Mouse (Mus musculus) testis, adult 2 months (tissue): Measurements from ENCODE around the gene Zw10. TPM values are rescaled to one million over a fixed set of nuclear protein-coding genes. Genes with fewer than 3 reads are reported as not detected.
A peak's percentile ranks its signal among the peaks of the same experiment; 100 is the strongest.

Experiments
- H3K27ac ChIP-seq: fragments of 200-500 bp; 2 replicates; pipeline ENCODE4 v1.5.1; 2012; ENCODE audit warnings: low read depth, low read length; ENCODE audit not compliant: control insufficient read depth, insufficient read depth
- H3K27me3 ChIP-seq: fragments of 200-500 bp; 2 replicates; pipeline ENCODE4 v1.6.1; 2012; ENCODE audit warnings: mild to moderate bottlenecking, low read length, moderate library complexity; ENCODE audit not compliant: control insufficient read depth, insufficient read depth
- H3K36me3 ChIP-seq: fragments of 200-500 bp; 2 replicates; pipeline ENCODE4 v1.6.1; 2012; ENCODE audit warnings: mild to moderate bottlenecking, low read length; ENCODE audit not compliant: control insufficient read depth, insufficient read depth
- H3K4me1 ChIP-seq: fragments of 200-500 bp; 2 replicates; pipeline ENCODE4 v1.6.1; 2012; ENCODE audit warnings: low read length; ENCODE audit not compliant: control insufficient read depth, insufficient read depth
- H3K4me3 ChIP-seq: fragments of 200-500 bp; 2 replicates; pipeline ENCODE4 v1.5.1; 2012; ENCODE audit warnings: low read depth, mild to moderate bottlenecking, low read length, moderate library complexity, mixed read lengths; ENCODE audit not compliant: control insufficient read depth
- CTCF ChIP-seq: fragments of 200-500 bp; IDR thresholded peaks from 2 replicates; pipeline ENCODE4 v1.5.1; 2012; ENCODE audit warnings: low read depth, mild to moderate bottlenecking, inconsistent platforms, low read length, moderate library complexity; ENCODE audit not compliant: control insufficient read depth, insufficient read depth, insufficient replicate concordance
- POLR2A ChIP-seq: fragments of 200-500 bp; IDR thresholded peaks from 2 replicates; pipeline ENCODE4 v1.6.1; 2012; ENCODE audit warnings: low read depth, mild to moderate bottlenecking, inconsistent platforms, low read length, moderate library complexity; ENCODE audit not compliant: control insufficient read depth
- polyA plus RNA-seq: library from polyadenylated mRNA; depleted of rRNA; stranded (reverse); fragments of >200 nt; gene quantifications from 2 replicates; pipeline ENCODE4 v1.2.3, GENCODE M21; 2012

Zw10 gene
- polyA plus RNA-seq, 1 experiment, result 18.6 TPM

- Histone ChIP-seq H3K36me3 (no peaks in the 10 kb centered on the region), H3K27ac (no peak overlapping the region), H3K4me1 (no peaks in the 10 kb centered on the region), H3K4me3 (no peak overlapping the region), H3K27me3 (no peaks in the 10 kb centered on the region)
- peak; percentile 44; the same call in 1 of the 2 replicates for TF ChIP-seq CTCF
- no peak for TF ChIP-seq POLR2A
Observed at GRCm38 (mm10) chr9:49051349-49051748, 4.1 kb upstream of the Zw10 start.

GRCm38 (mm10) chr9:49054028-49054427, 1.4 kb upstream of the Zw10 start:
- Histone ChIP-seq H3K36me3 (peaks cover 3% of the 10 kb centered on the region; the same call in 1 of the 2 replicates), H3K27me3 (no peaks in the 10 kb centered on the region), H3K27ac (no peak overlapping the region), H3K4me3 (peak overlapping the region; percentile 47; the same call in 1 of the 2 replicates), H3K4me1 (no peaks in the 10 kb centered on the region)
- no peak for TF ChIP-seq POLR2A
- no peak for TF ChIP-seq CTCF

GRCm38 (mm10) chr9:49076847-49077246, 21.4 kb downstream of the Zw10 start:
- Histone ChIP-seq H3K27me3 (no peaks in the 10 kb centered on the region), H3K4me3 (no peak overlapping the region), H3K36me3 (peaks cover 6% of the 10 kb centered on the region), H3K27ac (no peak overlapping the region; the same call in 1 of the 2 replicates), H3K4me1 (no peaks in the 10 kb centered on the region)
- TF ChIP-seq CTCF (no peak), POLR2A (no peak)

- no peaks in the 10 kb centered on the region for H3K27me3 ChIP-seq
- peak within 1 kb of the TSS; percentile 49 for H3K27ac ChIP-seq
- TF ChIP-seq POLR2A (no peak), CTCF (no peak)
- H3K4me3 ChIP-seq, result no peak within 1 kb of the TSS
- peaks cover 4% of the 10 kb centered on the region for H3K36me3 ChIP-seq
- H3K4me1 ChIP-seq, result no peaks in the 10 kb centered on the region
Observed at GRCm38 (mm10) chr9:49081107-49081506, 25.7 kb downstream of the Zw10 start, which contains the start of gene Tmprss5. Tmprss5 (plus strand) TSS chr9:49081260.

- H3K4me1 ChIP-seq, result no peaks in the 10 kb centered on the region
- H3K27me3 ChIP-seq, result no peaks in the 10 kb centered on the region
- peaks cover 4% of the 10 kb centered on the region for H3K36me3 ChIP-seq
- H3K4me3 ChIP-seq, result no peak overlapping the region
- peak overlapping the region; percentile 49; the same call in 1 of the 2 replicates for H3K27ac ChIP-seq
- TF ChIP-seq CTCF, result peak; percentile 61; the same call in 1 of the 2 replicates
- no peak for TF ChIP-seq POLR2A
Observed at GRCm38 (mm10) chr9:49081561-49081960, 26.1 kb downstream of the Zw10 start.

- Histone ChIP-seq H3K27me3 (no peaks in the 10 kb centered on the region), H3K36me3 (no peaks in the 10 kb centered on the region), H3K4me1 (no peaks in the 10 kb centered on the region), H3K4me3 (no peak overlapping the region), H3K27ac (no peak overlapping the region)
- TF ChIP-seq CTCF, result no peak
- TF ChIP-seq POLR2A, result no peak
Observed at GRCm38 (mm10) chr9:49087317-49087716, 31.9 kb downstream of the Zw10 start.

GRCm38 (mm10) chr9:49098871-49099270, 43.5 kb downstream of the Zw10 start:
- H3K27ac ChIP-seq, result no peak overlapping the region
- H3K4me1 ChIP-seq, result no peaks in the 10 kb centered on the region
- H3K36me3 ChIP-seq, result no peaks in the 10 kb centered on the region
- TF ChIP-seq POLR2A (no peak), CTCF (no peak)
- no peaks in the 10 kb centered on the region for H3K27me3 ChIP-seq
- no peak overlapping the region for H3K4me3 ChIP-seq

GRCm38 (mm10) chr9:49102328-49102727, 46.9 kb downstream of the Zw10 start:
- H3K4me3 ChIP-seq, result no peak overlapping the region
- no peaks in the 10 kb centered on the region for H3K4me1 ChIP-seq
- no peaks in the 10 kb centered on the region for H3K36me3 ChIP-seq
- no peak for TF ChIP-seq POLR2A
- no peak for TF ChIP-seq CTCF
- no peaks in the 10 kb centered on the region for H3K27me3 ChIP-seq
- H3K27ac ChIP-seq, result no peak overlapping the region
